Mouse (Mus musculus) thymus, adult 2 months (tissue): Measurements from ENCODE around the gene Gm12216.
"Not testable (repeated sequence)": the region's sequence is repeated elsewhere in the genome, so short reads cannot be mapped to it uniquely, and the experiment has no call there.

Source experiments
- CTCF ChIP-seq: fragments of 200-500 bp; IDR thresholded peaks from 2 replicates; pipeline ENCODE4 v1.5.1; 2012; ENCODE audit warnings: mild to moderate bottlenecking, control low read depth, low read length, moderate library complexity, borderline replicate concordance; ENCODE audit not compliant: control insufficient read depth, poor library complexity, insufficient read depth; ENCODE audit errors: extremely low read depth
- POLR2A ChIP-seq: fragments of 200-500 bp; IDR thresholded peaks from 2 replicates; pipeline ENCODE4 v1.6.1; 2012; ENCODE audit warnings: mild to moderate bottlenecking, low read length, control low read depth, moderate library complexity; ENCODE audit not compliant: control insufficient read depth, poor library complexity, insufficient read depth; ENCODE audit errors: extremely low read depth

DNA sequence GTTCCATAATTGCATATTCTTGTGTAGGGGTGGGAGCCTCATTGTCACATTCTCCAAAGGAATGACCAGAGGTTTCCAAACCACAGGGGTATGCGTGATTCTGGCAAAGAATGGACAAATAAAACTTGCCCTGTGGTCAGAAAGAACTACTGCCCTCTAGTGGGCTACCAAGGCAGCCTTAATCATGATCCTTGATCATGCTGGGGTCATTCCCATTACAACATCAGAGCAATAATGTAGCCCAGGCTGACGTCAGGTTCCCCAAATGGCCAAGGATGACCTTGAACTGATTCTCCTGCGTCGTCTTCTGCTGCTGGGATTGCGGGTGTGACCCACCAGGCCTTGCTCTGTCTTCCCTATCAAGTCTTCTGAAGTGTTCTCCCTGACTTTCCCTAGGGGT, 9.3 kb upstream of the Gm12216 start:
- TF ChIP-seq CTCF, POLR2A: not testable (repeated sequence)
